Mouse (Mus musculus) hindlimb bud, embryonic 11.5 days (tissue): ENCODE measurements around the gene Ctf2.
"Not testable (repeated sequence)": the region's sequence is repeated elsewhere in the genome, so short reads cannot be mapped to it uniquely, and the experiment has no call there.

Experiments used
- DNase-seq: peaks from one replicate; pipeline ENCODE4 v3.0.0-alpha.2; 2012; ENCODE audit warnings: low read depth, low spot score; ENCODE audit errors: extremely low spot score

The Ctf2 gene

DNA sequence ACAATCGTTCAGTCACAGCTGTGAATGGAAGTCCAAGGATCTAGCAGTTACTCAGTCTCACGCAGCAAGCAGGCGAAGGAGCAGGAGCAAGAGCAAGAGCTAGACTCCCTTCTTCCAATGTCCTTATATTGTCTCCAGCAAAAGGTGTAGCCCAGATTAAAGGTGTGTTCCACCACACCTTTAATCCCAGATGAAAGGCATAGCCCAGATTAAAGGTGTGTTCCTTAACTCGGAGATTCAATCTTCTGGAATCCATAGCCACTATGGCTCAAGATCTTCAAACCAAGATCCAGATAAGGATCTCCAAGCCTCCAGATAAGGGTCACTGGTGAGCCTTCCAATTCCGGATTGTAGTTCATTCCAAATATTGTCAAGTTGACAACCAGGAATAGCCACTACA lies at the start of gene Ctf2:
TSS of gene Ctf2 (minus strand) at position 101 of the 400 bp plus-strand sequence.
- not testable (repeated sequence) for DNase-seq

DNA sequence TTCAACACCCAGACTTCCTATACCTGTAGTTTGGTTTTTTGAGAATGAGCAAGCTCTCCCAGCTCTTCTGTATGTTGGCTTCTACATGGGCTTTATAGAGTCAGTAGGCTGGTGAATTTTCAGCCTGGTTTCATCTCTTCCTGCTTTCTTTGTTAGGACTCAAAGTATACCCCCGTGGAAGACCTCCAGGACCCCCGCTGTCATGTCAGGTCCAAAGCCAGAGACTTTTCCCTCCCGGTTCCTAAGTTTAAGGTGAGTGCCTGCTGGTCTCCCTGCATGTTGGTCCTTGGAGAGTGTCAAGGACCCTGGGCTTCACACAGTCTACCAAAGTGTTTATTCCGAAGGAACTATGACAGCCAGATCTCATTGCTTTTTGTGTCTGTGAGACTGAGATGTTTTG lies 46.4 kb upstream of the Ctf2 start:
- no peak for DNase-seq

DNA sequence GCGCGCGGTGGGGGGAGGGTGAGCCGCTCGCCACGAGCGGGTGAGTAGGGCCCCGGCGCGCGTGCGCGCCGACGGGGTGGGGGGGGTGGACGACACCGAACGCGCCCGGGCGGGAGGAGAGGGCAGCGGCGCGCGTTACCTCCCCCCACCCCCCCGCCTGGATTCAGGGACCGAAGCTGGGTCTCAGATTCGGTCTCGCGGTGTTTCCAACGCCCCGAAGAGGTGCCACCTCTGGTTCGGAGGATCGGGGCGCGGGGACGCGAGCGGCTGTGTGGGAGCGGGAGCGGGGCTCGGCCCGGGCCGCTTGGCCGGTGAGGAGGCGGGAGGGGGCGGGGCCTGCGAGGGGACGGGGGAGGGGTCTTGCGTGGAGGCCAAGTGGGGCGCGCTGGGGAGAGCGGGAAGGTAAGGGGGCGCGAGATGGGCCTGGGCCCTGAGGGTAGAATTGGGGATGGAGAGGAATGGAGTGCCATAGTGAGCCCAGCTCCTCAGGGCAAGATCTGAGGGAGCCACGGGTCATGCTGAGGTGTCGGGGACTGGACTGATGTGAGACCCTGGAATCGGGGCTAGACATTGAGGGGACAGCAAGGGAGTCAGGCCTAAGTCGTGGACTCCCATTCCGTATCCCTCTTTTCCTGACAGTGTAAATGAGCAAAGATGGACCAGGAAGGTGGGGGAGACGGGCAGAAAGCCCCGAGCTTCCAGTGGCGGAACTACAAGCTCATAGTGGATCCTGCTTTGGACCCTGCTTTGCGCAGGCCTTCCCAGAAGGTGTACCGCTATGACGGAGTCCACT lies 45.7 kb upstream of the Ctf2 start:
- DNase-seq: no peak

DNA sequence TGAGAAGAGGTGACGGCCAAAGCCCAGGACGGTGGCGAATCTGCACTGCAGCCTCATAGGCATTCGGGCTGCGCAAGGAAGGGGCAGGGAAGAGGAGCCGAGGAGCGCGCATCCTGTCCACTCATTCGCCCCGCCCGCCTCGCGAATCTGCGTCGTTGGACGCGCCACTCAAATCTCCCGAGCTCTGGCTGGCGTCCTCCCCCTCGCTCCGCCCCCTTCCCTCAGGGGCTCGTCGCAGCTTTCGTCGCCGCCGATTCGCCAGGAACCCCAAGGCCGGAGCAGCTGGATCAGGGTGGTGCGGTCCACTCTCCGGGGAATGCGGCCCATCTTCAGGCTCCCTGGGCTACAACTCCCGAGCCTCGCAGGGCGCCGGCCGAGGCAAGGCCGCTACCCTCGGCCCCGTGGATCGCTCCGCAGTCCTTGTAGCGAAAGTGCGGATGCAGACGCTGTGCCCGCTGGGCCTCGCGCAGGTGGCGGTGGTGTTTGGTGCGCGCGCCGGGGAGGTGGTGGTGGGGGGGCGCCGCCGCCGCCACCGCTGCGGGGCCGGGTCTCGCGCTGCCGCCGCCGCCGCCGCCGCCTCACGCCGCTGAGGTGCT lies 45.0 kb upstream of the Ctf2 start:
- peak; percentile 70 for DNase-seq

DNA sequence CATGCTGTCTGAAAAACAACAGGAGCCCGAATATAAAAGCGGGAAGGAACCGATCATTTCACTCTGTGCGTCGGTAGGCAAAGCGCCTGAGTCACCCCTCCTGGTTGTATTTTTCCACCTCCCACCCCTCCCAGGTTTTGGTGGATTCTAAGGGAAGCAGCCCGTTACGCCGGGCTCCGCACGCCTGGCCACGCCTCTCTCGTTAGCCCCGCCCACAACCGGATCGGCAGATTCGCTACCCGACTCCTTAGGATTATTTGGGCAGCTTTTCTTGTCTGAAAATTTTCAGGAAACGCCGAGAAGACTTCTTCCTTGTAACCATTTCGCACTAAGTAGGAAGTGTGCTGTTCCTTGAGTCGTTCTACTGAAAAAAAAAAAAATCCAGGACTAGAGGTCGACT lies 44.5 kb upstream of the Ctf2 start, which contains the start of gene Setd1a:
TSS of gene Setd1a (plus strand) at position 245 of the 400 bp plus-strand sequence.
- DNase-seq: peak; percentile 66

DNA sequence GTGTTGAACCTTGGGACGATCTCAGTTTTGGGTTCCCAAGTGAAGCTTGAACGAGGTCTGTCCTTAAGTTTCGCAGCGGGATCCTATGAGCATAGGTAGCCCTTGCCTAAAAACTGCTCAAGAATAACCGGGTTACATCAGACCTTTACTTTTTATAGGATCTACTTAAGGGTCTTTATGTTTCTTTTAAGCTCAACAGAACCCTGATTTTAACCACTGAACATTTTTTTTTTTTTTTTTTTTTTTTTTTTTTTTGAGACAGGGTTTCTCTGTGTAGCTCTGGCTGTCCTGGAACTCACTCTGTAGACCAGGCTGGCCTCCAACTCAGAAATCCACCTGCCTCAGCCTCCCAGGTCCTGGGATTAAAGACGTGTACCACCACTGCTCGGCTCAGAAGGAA lies 43.9 kb upstream of the Ctf2 start:
- not testable (repeated sequence) for DNase-seq

DNA sequence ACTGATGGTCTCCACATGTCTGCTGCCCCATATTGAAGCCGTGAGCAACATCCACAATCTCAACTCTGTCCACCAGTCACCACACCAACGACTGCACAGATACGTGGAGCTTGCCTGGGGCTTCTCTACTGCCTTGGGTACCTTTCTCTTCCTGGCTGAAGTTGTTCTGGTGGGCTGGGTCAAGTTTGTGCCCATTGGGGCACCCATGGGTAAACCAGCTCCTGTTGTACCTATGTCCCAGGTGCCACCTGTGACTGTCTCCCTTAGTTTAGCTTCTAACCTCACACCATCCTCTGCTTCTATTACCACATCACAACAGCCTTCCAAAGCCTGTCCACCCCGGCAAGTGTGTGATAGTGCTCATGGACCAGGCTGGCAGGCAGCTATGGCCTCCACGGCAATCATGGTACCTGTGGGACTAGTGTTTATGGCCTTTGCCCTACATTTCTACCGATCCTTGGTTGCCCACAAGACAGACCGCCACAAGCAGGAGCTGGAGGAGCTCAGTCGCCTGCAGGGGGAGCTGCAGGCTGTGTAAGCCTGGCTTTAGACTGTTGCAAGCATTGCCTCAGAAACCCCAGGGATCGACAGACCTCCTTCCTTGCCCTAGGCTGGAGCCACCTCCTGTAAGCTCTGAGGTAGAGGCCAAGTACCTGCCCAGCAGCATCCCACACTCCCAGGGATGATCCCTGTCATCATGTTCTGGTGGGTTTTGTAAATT lies 41.9 kb upstream of the Ctf2 start:
- peak; percentile 66 for DNase-seq

- no peak for DNase-seq
Measured at GRCm38 (mm10) chr7:127772557-127772956, 40.6 kb upstream of the Ctf2 start.

GRCm38 (mm10) chr7:127772080-127772479 lies 40.1 kb upstream of the Ctf2 start:
- no peak for DNase-seq

DNA sequence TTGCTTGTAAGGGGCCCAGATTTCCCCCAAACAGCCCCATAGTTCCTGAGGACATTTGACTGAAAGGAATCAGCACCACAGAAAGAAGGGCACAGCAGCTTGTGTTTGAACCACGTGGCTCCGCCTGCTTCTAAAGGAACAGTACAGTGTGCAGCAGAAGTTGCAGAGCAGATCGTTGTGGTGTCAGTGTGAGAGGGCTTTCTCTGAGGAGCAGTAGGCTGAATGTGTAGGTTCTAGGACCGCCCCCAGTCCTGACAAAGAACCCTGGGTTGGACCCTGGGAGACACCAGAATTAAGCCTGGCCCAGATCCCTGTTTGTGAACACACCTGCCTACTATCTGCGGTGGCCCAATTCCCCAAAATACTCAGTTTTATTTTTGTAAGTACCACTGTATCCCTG lies 39.3 kb upstream of the Ctf2 start:
- DNase-seq: no peak

- DNase-seq: no peak
Measured at GRCm38 (mm10) chr7:127770039-127770905, 38.3 kb upstream of the Ctf2 start.

DNA sequence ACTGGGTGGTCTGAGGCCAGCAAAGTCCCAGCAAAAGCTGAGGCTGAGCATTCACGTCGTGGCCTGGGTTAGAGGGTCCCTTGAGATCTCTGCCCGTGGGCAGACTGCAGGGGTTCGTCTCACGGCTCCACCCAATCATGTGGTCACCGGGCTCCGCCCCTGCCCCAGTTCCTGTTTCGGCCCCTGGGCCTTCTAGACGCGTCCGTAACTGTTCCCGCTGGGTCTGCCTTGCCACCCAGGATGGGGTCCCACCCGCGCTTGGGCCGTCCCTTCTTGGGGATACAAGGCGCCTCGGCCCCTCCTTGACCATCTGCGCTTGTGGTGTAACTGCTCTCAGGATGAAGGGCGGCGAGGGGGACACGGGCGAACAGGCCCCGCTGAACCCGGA lies 37.7 kb upstream of the Ctf2 start, which contains the start of gene Orai3:
TSS of gene Orai3 (plus strand) at position 165 of the 388 bp plus-strand sequence.
- no peak for DNase-seq

- peak; percentile 96 for DNase-seq
Measured at GRCm38 (mm10) chr7:127768997-127769593, 37.1 kb upstream of the Ctf2 start.

DNA sequence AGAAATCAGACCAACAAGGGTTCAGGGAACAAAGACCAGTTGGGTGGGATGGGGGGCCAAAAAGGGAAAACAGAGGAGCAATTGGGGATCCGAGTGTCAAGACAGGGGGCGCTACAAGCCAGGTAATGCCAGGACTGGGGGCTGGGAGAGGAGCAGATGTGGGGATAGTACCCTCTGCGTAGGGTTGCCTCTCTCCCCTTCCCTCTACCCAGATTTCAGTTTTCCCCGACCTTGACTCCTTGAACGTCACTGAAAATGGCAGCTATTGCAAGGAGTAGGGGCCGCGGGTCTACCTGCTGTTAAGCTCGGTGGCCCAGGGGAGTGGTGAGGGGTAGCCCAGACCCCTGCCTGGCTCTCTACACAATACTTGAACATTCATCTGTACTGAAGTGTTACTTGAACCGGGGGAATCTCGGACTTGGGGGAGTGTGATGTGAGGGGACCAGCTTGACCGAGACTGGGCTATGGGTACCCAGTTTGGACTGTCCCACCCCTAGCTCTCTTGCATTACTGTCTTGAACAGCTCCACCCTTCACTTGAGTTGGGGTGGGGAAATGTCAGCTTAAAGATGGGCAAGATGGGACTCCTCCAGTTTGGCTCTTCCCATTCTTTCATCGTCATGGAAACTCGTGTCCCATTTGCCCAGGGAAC lies 36.5 kb upstream of the Ctf2 start:
- no peak for DNase-seq

DNA sequence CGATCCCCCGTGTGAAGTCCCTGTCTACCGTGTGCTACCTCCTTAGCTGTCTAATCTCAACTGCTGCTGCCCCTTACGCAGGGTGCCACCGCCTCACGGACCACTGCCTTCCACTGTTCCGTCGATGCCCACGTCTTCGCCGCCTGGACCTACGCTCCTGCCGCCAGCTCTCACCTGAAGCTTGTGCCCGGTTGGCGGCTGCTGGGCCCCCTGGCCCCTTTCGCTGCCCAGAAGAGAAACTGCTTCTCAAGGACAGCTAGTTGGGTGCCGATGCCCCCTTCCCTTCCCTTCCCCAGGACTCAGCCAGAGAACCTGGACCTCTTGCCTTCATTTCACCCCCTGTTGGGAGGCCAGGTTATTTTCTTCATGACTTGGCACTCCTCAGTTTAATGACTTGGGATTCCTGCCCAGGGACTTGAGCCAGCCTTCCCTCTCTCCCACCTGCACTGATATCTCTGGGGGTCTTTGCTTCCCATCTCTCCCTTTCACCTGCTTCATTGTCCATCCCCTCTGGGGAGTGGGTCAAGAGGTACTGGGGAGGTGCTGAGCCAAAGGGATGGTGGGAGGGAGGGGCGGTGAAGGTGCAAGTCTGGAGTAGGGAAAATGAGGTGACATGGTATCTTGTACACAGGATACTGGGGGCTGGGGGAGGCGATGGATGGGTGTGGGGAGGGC lies 35.8 kb upstream of the Ctf2 start:
- DNase-seq: no peak

DNA sequence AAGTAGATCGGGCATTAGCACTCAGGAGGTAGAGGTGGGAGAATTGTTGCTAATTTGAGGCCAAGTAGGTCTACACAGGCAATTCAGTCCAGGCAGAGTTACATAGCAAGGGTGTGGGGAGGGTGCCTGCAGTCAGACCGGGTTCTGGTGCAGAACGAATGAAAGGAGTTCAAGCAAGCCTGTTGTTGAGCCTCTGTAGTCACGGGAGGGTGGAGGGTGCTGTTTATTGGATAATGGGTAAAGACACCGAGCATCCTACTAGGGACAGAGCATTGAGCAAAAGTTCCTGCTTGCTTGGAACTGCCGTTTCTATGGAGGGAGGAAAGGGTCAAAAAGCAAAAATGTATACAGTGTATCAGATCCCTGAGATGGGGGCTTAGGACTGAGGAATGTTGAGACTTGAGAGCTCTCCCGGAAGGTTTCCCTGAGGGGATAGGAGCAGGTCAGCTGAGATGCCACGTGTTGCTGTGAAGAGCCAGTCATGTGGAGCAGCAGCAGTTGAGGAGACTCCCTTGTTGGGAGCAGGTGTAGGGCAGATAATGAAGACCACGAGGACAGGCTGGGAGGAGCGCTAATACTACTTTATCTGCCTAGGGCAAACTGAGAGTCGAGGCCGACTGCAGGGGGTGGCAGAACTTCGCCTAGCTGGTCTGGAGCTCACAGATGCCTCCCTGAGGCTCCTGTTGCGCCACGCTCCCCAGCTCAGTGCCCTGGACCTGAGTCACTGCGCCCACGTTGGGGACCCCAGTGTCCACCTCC lies 35.1 kb upstream of the Ctf2 start:
- no peak for DNase-seq

- no peak for DNase-seq
Measured at GRCm38 (mm10) chr7:127765756-127766155, 33.8 kb upstream of the Ctf2 start.

GRCm38 (mm10) chr7:127763642-127764041 lies 31.7 kb upstream of the Ctf2 start:
- no peak for DNase-seq

- DNase-seq: no peak
Measured at GRCm38 (mm10) chr7:127761026-127761425, 29.1 kb upstream of the Ctf2 start.
